Mouse (Mus musculus) midbrain, postnatal 0 days (tissue): ENCODE results near the gene Ccdc24. TPM values are rescaled to one million over a fixed set of nuclear protein-coding genes. Genes with fewer than 3 reads are reported as not detected.

ENCODE experiments used
- ATAC-seq: fragments of 200-750 bp; cut with Nextera tagmentation; 2 replicates; pipeline ENCODE4 v1.8.0; 2017; ENCODE audit warnings: moderate number of reproducible peaks, mild to moderate bottlenecking, moderate TSS enrichment, moderate library complexity; ENCODE audit not compliant: low FRiP score
- DNase-seq: peaks from one replicate; pipeline ENCODE4 v3.0.0-alpha.2; 2015; ENCODE audit warnings: low spot score
- H3K27ac ChIP-seq: fragments of 300-500 bp; sonication (generic); 2 replicates; pipeline ENCODE4 v1.5.1; 2014; ENCODE audit warnings: low read depth, mild to moderate bottlenecking, low read length, mixed read lengths
- H3K27me3 ChIP-seq: fragments of 300-500 bp; sonication (generic); 2 replicates; pipeline ENCODE4 v1.6.1; 2014; ENCODE audit warnings: low read length, control low read depth, mixed read lengths; ENCODE audit not compliant: insufficient read depth
- H3K36me3 ChIP-seq: fragments of 300-500 bp; sonication (generic); 2 replicates; pipeline ENCODE4 v1.6.1; 2014; ENCODE audit warnings: low read length, control low read depth, mixed read lengths; ENCODE audit not compliant: insufficient read depth
- H3K4me1 ChIP-seq: fragments of 300-500 bp; sonication (generic); 2 replicates; pipeline ENCODE4 v1.6.1; 2014; ENCODE audit warnings: mild to moderate bottlenecking, control low read depth, antibody characterized with exemption, low read length, mixed read lengths; ENCODE audit not compliant: insufficient read depth
- H3K4me2 ChIP-seq: fragments of 300-500 bp; sonication (generic); 2 replicates; pipeline ENCODE4 v1.6.1; 2014; ENCODE audit warnings: low read depth, mild to moderate bottlenecking, low read length, mixed read lengths; ENCODE audit not compliant: poor library complexity, severe bottlenecking
- H3K4me3 ChIP-seq: fragments of 300-500 bp; sonication (generic); 2 replicates; pipeline ENCODE4 v1.5.1; 2014; ENCODE audit warnings: low read depth, mild to moderate bottlenecking, low read length, moderate library complexity
- H3K9ac ChIP-seq: fragments of 300-500 bp; sonication (generic); replicated peaks from 2 replicates; pipeline ENCODE4 v1.6.1; 2014; ENCODE audit warnings: mild to moderate bottlenecking, low read length, moderate library complexity, mixed read lengths; ENCODE audit not compliant: poor library complexity, severe bottlenecking
- H3K9me3 ChIP-seq: fragments of 300-500 bp; sonication (generic); 2 replicates; pipeline ENCODE4 v1.6.1; 2016; ENCODE audit warnings: low read length, control low read depth
- CTCF ChIP-seq: IDR thresholded peaks from 2 replicates; pipeline ENCODE4 v1.5.1; 2016; ENCODE audit warnings: antibody characterized with exemption, mild to moderate bottlenecking
- WGBS: fragments of 180-500 bp; shearing (Covaris S2); extraction: QIAGEN DNeasy Blood & Tissue Kit; methylation state at CpG from one replicate; pipeline ENCODE4 v1.1.7; 2014; 5-methylcytosine and 5-hydroxymethylcytosine counted together
- polyA plus RNA-seq: library from polyadenylated mRNA; unstranded; fragments of >200 nt; fragmentation: Nextera tagmentation; extraction: Ambion mirVana; gene quantifications from 2 replicates; pipeline ENCODE4 v1.2.1, GENCODE M21; 2015
- total RNA-seq: library from RNA; depleted of rRNA; stranded (reverse); fragments of >200 nt; gene quantifications from 2 replicates; pipeline ENCODE4 v1.2.3, GENCODE M21; 2014

The Ccdc24 gene
- total and polyA plus RNA-seq, 2 experiments from 2014 or later, result 1.2 to 2.0 TPM

DNA sequence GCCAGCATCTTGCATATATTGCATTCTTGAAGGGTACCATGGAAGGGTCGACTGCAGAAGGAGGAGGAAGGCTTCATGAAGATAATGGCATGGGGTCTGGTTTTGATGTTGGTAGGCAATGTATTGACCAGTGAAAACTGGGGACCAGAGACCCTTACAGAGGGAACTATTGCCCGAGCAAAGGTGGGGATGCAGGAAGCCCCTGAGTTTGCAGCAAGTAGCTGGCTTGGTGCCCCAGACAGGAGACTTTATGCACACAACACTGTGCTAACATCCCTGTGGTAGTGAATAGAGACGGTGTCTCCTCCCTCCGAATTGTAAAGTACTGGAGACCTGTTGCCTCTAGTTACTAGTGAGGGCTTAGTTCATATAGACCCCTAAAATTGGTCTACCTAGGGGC, 35.1 kb downstream of the Ccdc24 start:
- Histone ChIP-seq H3K4me1 (no peaks in the 10 kb centered on the region), H3K4me2 (0 out of 2 replicates have a peak overlapping the region, but pooled peaks have one; percentile 77), H3K27ac (no peak overlapping the region), H3K36me3 (no peaks in the 10 kb centered on the region), H3K9me3 (no peaks in the 10 kb centered on the region), H3K9ac (no peak overlapping the region), H3K27me3 (no peaks in the 10 kb centered on the region), H3K4me3 (no peak overlapping the region)
- 66% methylated on average over 4 of the region's 4 CpGs for WGBS
- no peak for ATAC-seq
- no peak for TF ChIP-seq CTCF
- DNase-seq, result no peak

DNA sequence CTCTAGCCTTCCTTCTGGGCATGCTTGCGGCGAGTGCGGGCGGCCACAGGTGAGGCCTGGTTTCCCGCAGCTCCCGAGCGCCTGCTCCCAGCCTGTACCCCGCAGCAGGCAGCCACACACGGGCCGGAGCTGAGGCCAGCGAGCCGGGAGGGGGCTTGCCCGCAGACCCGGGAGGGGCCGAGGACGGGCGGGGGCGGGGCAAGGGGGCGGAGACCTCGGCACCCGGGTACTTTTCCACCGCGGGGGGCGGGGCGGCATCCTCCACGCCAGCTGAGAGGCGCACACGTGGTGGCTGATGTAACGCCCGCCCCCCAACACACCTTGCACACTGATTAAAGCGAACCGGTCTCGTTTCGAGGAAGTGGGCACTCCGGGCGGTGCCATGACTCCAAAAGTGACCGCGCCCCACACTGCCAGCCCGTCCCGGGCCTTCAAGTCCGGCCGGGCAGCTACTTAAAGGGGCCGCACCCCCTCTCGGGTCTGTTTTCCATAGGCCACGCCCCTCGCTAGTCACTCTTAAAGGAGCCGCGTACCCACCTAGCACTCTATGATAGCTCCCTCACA, 36.1 kb downstream of the Ccdc24 start:
- Histone ChIP-seq H3K9ac (peak overlapping the region; percentile 99), H3K36me3 (no peaks in the 10 kb centered on the region), H3K27ac (peak overlapping the region; percentile 96), H3K4me3 (peak overlapping the region; percentile 86), H3K4me1 (no peaks in the 10 kb centered on the region), H3K9me3 (no peaks in the 10 kb centered on the region), H3K4me2 (peak overlapping the region; percentile 77), H3K27me3 (no peaks in the 10 kb centered on the region)
- ATAC-seq (peak; percentile 86), DNase-seq (peak; percentile 91)
- WGBS, result under 1% methylated on average over 46 of the region's 48 CpGs
- no peak for TF ChIP-seq CTCF

DNA sequence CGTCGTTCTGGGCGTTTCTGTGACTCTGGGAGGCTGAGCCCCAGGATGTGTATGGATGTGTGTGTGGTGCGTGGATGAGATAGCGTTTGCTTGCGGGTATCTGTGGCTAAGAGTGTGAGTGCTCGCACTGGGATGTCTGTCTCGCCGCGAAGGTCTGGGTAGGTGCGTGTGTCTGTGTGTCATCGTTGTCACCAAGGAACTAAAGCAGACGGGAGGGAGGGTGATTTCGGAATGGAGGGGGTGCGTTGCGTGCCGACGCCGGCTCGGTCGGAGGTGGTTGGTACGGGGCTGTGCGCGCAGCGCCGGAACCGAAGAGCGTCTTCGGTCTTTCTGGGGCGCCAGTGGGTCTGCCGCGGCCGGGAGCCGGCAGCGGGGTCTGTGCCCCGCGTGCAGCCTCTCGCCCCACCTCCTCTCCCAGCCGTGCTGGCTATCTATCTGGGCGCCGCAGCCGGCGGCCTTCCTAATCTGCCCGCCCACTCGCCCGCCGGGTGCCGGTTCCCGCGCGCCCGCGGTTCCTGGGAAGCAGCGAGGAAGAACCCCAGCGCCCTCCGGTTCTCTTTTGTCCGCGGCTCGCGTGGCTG, 36.7 kb downstream of the Ccdc24 start:
- H3K36me3 ChIP-seq, result no peaks in the 10 kb centered on the region
- H3K4me2 ChIP-seq, result peak overlapping the region; percentile 77
- peak overlapping the region; percentile 99 for H3K9ac ChIP-seq
- no peaks in the 10 kb centered on the region for H3K4me1 ChIP-seq
- peak overlapping the region; percentile 96 for H3K27ac ChIP-seq
- no peak for TF ChIP-seq CTCF
- under 1% methylated on average over 52 of the region's 60 CpGs for WGBS
- H3K9me3 ChIP-seq, result no peaks in the 10 kb centered on the region
- H3K27me3 ChIP-seq, result no peaks in the 10 kb centered on the region
- ATAC-seq, result peak; percentile 72
- H3K4me3 ChIP-seq, result peak overlapping the region; percentile 86
- peak; percentile 55 for DNase-seq

DNA sequence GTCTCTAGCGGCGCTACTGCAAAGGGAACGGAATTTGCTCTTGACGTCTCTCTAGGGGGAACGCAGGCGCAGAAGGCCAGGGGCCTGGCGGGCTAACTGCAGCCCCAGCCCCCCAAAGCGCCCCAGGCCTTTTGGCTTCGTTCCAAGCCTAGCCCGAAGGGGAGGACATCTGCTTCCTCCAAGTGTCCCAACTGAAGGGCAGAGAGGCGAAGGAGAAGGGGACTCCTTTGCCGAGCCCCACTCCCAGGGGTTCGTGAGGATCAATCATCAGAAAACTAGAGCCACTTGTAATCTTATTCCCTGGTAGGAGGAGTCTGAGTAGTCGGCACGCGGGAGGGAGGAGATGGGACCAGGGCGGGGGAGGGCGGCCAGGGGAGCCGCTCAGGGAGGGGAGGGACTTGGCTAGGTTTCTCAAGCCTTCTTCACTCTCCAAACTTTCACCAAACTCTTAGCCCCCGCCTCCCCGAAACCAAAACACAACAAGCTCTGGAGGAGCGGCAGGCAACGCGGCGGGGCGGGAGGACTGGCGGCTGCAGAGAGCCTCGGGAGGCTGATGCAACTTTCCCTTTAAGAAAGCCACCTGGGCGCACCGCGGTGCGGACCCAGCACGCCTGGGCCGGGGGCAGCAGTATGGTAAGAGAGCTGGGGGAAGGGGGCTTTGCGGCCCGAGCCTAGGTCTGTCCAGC, 37.4 kb downstream of the Ccdc24 start:
- peak overlapping the region; percentile 96 for H3K27ac ChIP-seq
- TF ChIP-seq CTCF, result peak; percentile 36; the same call in 1 of the 2 replicates
- DNase-seq (peak; percentile 83), ATAC-seq (peak; percentile 47)
- H3K4me1 ChIP-seq, result no peaks in the 10 kb centered on the region
- no peaks in the 10 kb centered on the region for H3K9me3 ChIP-seq
- WGBS, result 0% methylated on average over 34 of the region's 36 CpGs
- H3K9ac ChIP-seq, result peak overlapping the region; percentile 99
- peak overlapping the region; percentile 77 for H3K4me2 ChIP-seq
- no peaks in the 10 kb centered on the region for H3K36me3 ChIP-seq
- no peaks in the 10 kb centered on the region for H3K27me3 ChIP-seq
- peak overlapping the region; percentile 86 for H3K4me3 ChIP-seq

DNA sequence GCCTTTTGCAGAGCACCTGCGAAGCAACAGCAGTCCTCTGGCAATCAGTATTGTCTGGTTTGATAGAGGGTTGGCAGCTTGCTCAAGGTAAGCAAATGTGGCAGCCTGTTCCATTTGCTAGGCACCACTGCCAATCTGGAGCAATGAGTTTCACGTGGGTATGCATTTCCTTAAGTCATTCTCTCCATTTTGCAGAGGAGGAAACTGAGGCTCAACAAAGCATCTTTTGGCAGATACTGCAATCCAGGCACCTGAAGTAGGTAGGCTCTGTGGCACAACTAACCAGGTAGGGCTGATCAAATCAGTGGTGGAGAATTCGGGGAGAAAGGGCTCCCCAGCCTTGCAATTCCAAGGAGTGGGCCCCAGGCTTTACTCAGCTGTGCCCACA, 37.9 kb downstream of the Ccdc24 start, which contains the start of gene Slc6a9:
Gene Slc6a9, plus strand, starts transcription at position 50 of the 388 bp plus-strand sequence.
- DNase-seq (no peak), ATAC-seq (no peak)
- H3K4me2 ChIP-seq, result peak within 1 kb of the TSS; percentile 77
- H3K4me1 ChIP-seq, result no peaks in the 10 kb centered on the region
- H3K9ac ChIP-seq, result peak within 1 kb of the TSS; percentile 99
- peak within 1 kb of the TSS; percentile 86 for H3K4me3 ChIP-seq
- H3K27me3 ChIP-seq, result no peaks in the 10 kb centered on the region
- H3K27ac ChIP-seq, result peak within 1 kb of the TSS; percentile 96
- WGBS, result 31% methylated on average over 3 of the region's 3 CpGs
- TF ChIP-seq CTCF, result no peak
- no peaks in the 10 kb centered on the region for H3K36me3 ChIP-seq
- H3K9me3 ChIP-seq, result no peaks in the 10 kb centered on the region
